Mouse (Mus musculus) stomach, embryonic 16.5 days (tissue): Measurements from ENCODE around the gene Snx1. TPM values are rescaled to one million over a fixed set of nuclear protein-coding genes. Genes with fewer than 3 reads are reported as not detected.
A peak's percentile ranks its signal among the peaks of the same experiment; 100 is the strongest.

Experiments
- ATAC-seq: fragments of 200-750 bp; cut with Nextera tagmentation; 2 replicates; pipeline ENCODE4 v1.8.0; 2017; ENCODE audit warnings: moderate number of reproducible peaks, moderate TSS enrichment; ENCODE audit not compliant: insufficient read depth, low FRiP score
- H3K27ac ChIP-seq: fragments of 300-500 bp; sonication (generic); 2 replicates; pipeline ENCODE4 v1.5.1; 2014; ENCODE audit warnings: low read length
- H3K27me3 ChIP-seq: fragments of 300-500 bp; sonication (generic); 2 replicates; pipeline ENCODE4 v1.6.1; 2014; ENCODE audit warnings: low read length, control low read depth, mixed read lengths; ENCODE audit not compliant: control insufficient read depth, insufficient read depth
- H3K36me3 ChIP-seq: fragments of 300-500 bp; sonication (generic); 2 replicates; pipeline ENCODE4 v1.6.1; 2014; ENCODE audit warnings: low read length; ENCODE audit not compliant: control insufficient read depth, insufficient read depth
- H3K4me1 ChIP-seq: fragments of 300-500 bp; sonication (generic); 2 replicates; pipeline ENCODE4 v1.6.1; 2014; ENCODE audit warnings: low read length, control low read depth, mixed read lengths; ENCODE audit not compliant: control insufficient read depth, insufficient read depth
- H3K4me2 ChIP-seq: fragments of 300-500 bp; sonication (generic); 2 replicates; pipeline ENCODE4 v1.6.1; 2014; ENCODE audit warnings: low read depth, low read length, mixed read lengths
- H3K4me3 ChIP-seq: fragments of 300-500 bp; sonication (generic); replicated peaks from 2 replicates; pipeline ENCODE4 v1.5.1; 2014; ENCODE audit warnings: mild to moderate bottlenecking, low read length
- H3K9ac ChIP-seq: fragments of 300-500 bp; sonication (generic); 2 replicates; pipeline ENCODE4 v1.6.1; 2014; ENCODE audit warnings: low read length
- H3K9me3 ChIP-seq: fragments of 300-500 bp; sonication (generic); replicated peaks from 2 replicates; pipeline ENCODE4 v1.6.1; 2016; ENCODE audit warnings: low read length, control low read depth; ENCODE audit not compliant: control insufficient read depth
- WGBS: fragments of 180-500 bp; shearing (Covaris S2); extraction: QIAGEN DNeasy Blood & Tissue Kit; methylation state at CpG from one replicate; pipeline ENCODE4 v1.1.7; 2014; 5-methylcytosine and 5-hydroxymethylcytosine counted together
- polyA plus RNA-seq: library from polyadenylated mRNA; unstranded; fragments of >200 nt; fragmentation: Nextera tagmentation; extraction: Ambion mirVana; gene quantifications from 2 replicates; pipeline ENCODE4 v1.2.1, GENCODE M21; 2015

Snx1 gene
- polyA plus RNA-seq, 1 experiment from 2014 or later: 121 TPM

- Histone ChIP-seq H3K36me3 (peaks cover 39% of the 10 kb centered on the region), H3K9ac (no peak overlapping the region)
- 93% methylated on average over 7 of the region's 7 CpGs for WGBS
Observed at GRCm38 (mm10) chr9:66138193-66138592, 11.8 kb upstream of the Snx1 start.

GRCm38 (mm10) chr9:66135967-66136366 is 9.6 kb upstream of the Snx1 start:
- ATAC-seq: no peak

More at GRCm38 (mm10) chr9:66138193-66138592, 11.8 kb upstream of the Snx1 start:
- no peak overlapping the region for H3K4me2 ChIP-seq
- no peak overlapping the region for H3K27ac ChIP-seq
- ATAC-seq: no peak
- H3K4me1 ChIP-seq: no peaks in the 10 kb centered on the region
- H3K4me3 ChIP-seq: no peak overlapping the region
- no peaks in the 10 kb centered on the region for H3K9me3 ChIP-seq
- H3K27me3 ChIP-seq: no peaks in the 10 kb centered on the region

GRCm38 (mm10) chr9:66131466-66131865 is 5.1 kb upstream of the Snx1 start:
- no peak overlapping the region for H3K27ac ChIP-seq
- peaks cover 16% of the 10 kb centered on the region for H3K36me3 ChIP-seq
- ATAC-seq: no peak
- H3K4me2 ChIP-seq: no peak overlapping the region
- no peak overlapping the region for H3K9ac ChIP-seq
- 93% methylated on average over 2 of the region's 2 CpGs for WGBS
- no peaks in the 10 kb centered on the region for H3K9me3 ChIP-seq
- no peaks in the 10 kb centered on the region for H3K4me1 ChIP-seq
- H3K4me3 ChIP-seq: no peak overlapping the region
- no peaks in the 10 kb centered on the region for H3K27me3 ChIP-seq

More at GRCm38 (mm10) chr9:66135967-66136366, 9.6 kb upstream of the Snx1 start:
- H3K36me3 ChIP-seq: peaks cover 39% of the 10 kb centered on the region
- H3K4me1 ChIP-seq: no peaks in the 10 kb centered on the region
- no peak overlapping the region for H3K4me3 ChIP-seq
- no peak overlapping the region for H3K4me2 ChIP-seq
- WGBS: 56% methylated on average over 4 of the region's 4 CpGs
- H3K27ac ChIP-seq: no peak overlapping the region
- H3K9ac ChIP-seq: no peak overlapping the region
- no peaks in the 10 kb centered on the region for H3K9me3 ChIP-seq
- H3K27me3 ChIP-seq: no peaks in the 10 kb centered on the region

GRCm38 (mm10) chr9:66127884-66128283 is 1.5 kb upstream of the Snx1 start:
- Histone ChIP-seq H3K27ac (no peak overlapping the region), H3K27me3 (no peaks in the 10 kb centered on the region), H3K9me3 (no peaks in the 10 kb centered on the region), H3K9ac (no peak overlapping the region), H3K36me3 (peaks cover 2% of the 10 kb centered on the region; the same call in 1 of the 2 replicates), H3K4me1 (peaks cover 18% of the 10 kb centered on the region), H3K4me2 (peak overlapping the region; percentile 76), H3K4me3 (no peak overlapping the region)
- no peak for ATAC-seq
- 83% methylated on average over 4 of the region's 4 CpGs for WGBS

GRCm38 (mm10) chr9:66127193-66127546 is 783 bp upstream of the Snx1 start:
- Histone ChIP-seq H3K9ac (peak overlapping the region; percentile 77), H3K4me2 (peak overlapping the region; percentile 76), H3K4me3 (peak overlapping the region; percentile 67), H3K27ac (peak overlapping the region; percentile 83), H3K36me3 (peaks cover 2% of the 10 kb centered on the region), H3K9me3 (no peaks in the 10 kb centered on the region), H3K4me1 (peaks cover 21% of the 10 kb centered on the region), H3K27me3 (no peaks in the 10 kb centered on the region)
- 30% methylated on average over 6 of the region's 6 CpGs for WGBS
- no peak for ATAC-seq

GRCm38 (mm10) chr9:66125543-66126455 is 588 bp downstream of the Snx1 start:
- 43% methylated on average over 12 of the region's 12 CpGs for WGBS
- Histone ChIP-seq H3K4me2 (peak overlapping the region; percentile 60), H3K4me3 (peak overlapping the region; percentile 67), H3K9ac (peak overlapping the region; percentile 48), H3K9me3 (no peaks in the 10 kb centered on the region), H3K36me3 (peaks cover 1% of the 10 kb centered on the region), H3K27me3 (no peaks in the 10 kb centered on the region), H3K27ac (peak overlapping the region; percentile 80), H3K4me1 (peaks cover 21% of the 10 kb centered on the region)
- no peak for ATAC-seq

GRCm38 (mm10) chr9:66124681-66125542 is 1.5 kb downstream of the Snx1 start:
- H3K4me2 ChIP-seq: peak overlapping the region; percentile 76
- ATAC-seq: peak; percentile 99
- H3K27me3 ChIP-seq: no peaks in the 10 kb centered on the region
- peak overlapping the region; percentile 85 for H3K27ac ChIP-seq
- peak overlapping the region; percentile 71 for H3K4me3 ChIP-seq
- WGBS: 14% methylated on average over 33 of the region's 33 CpGs
- H3K4me1 ChIP-seq: peaks cover 21% of the 10 kb centered on the region
- peak overlapping the region; percentile 90 for H3K9ac ChIP-seq
- no peaks in the 10 kb centered on the region; the same call in 1 of the 2 replicates for H3K36me3 ChIP-seq
- no peaks in the 10 kb centered on the region for H3K9me3 ChIP-seq

- peak overlapping the region; percentile 85 for H3K27ac ChIP-seq
- ATAC-seq: no peak
- H3K4me2 ChIP-seq: peak overlapping the region; percentile 76
- H3K4me1 ChIP-seq: peaks cover 21% of the 10 kb centered on the region
- no peaks in the 10 kb centered on the region for H3K9me3 ChIP-seq
- peak overlapping the region; percentile 71 for H3K4me3 ChIP-seq
- H3K36me3 ChIP-seq: no peaks in the 10 kb centered on the region; the same call in 1 of the 2 replicates
- H3K27me3 ChIP-seq: no peaks in the 10 kb centered on the region
- under 1% methylated on average over 12 of the region's 12 CpGs for WGBS
- H3K9ac ChIP-seq: peak overlapping the region; percentile 90
Observed at GRCm38 (mm10) chr9:66124111-66124531, 2.3 kb downstream of the Snx1 start.
